Mouse (Mus musculus) ZHBTc4 (cell line): Measurements from ENCODE around the gene 2410015M20Rik.

Source experiments
- DNase-seq: peaks from one replicate; pipeline ENCODE4 v3.0.0-alpha.2; 2011; ENCODE audit warnings: low read depth, low spot score

The 2410015M20Rik gene

DNA sequence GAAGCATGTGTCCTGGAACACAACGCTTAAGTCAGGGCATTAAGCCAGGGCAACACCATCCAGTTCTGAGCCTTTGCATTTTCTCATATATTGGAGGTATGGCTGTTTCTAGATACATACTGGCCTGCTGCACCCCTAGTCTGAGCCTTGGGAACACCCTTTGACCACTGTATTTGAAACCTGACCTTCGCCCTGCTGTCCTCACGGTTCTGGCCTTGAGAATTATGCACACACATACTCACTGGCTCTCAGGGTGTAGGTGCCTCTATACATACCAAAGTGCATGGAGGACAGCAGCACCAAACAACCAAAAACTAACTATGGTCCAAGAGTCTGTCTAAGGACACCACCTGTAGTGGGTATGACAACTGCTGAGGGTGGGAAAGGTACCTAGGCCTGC is 36.6 kb downstream of the 2410015M20Rik start:
- DNase-seq: no peak

DNA sequence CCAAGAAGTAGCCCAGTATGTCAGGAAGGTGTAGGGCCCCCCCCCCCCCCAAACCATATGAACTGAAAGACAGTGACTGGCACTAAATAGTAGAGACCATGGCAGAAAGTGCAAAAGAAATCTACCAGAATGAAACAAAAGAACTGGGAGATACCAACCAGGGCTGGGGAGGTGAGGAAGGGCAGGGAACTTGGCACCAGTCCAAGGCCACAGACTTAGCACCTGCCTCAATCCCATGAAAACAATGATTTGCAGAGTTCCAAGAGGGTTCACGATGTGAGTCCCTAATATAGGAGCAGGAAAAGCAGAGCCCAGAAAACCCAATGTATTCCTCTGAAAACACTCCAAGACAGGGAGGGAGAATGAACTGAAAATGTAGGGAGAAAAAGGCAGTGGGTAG is 37.4 kb downstream of the 2410015M20Rik start:
- no peak for DNase-seq

DNA sequence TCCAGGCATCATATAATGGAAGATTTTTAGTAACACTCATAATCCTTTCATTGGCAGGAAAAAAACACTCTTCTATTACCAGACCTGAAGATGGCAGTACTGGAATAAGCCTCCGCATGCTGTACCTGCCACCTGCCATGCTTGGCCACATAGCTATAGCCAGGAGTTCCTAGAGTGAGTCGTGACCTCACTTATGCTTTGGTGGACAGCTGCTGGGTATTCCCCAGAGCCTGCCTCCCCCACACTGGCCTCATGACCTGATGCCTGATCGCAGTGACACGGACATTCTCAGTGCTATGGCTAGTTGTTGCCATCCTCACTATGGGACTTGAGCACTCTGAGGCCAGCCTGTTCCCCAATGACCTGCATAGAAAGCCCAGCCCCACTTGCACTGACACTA is 39.3 kb downstream of the 2410015M20Rik start:
- DNase-seq: no peak

DNA sequence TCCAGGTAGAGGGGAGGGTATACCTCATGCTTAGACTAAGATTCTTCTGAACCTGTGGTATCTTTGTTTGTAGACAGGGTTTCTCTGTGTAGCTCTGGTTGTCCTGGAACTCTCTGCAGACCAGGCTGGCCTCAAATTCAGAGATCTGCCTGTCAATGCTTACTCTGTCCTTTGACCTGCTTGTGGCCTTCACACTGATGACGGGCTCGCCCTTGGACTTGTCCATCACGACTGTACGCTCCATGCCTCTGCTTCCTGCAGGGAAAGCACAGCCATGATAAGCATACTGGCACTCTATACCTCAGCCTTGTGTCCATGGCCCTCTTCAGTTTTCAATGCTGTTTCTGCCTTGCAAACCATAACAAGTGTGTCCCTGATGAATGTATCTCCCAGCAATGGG is 42.2 kb downstream of the 2410015M20Rik start:
- no peak for DNase-seq

DNA sequence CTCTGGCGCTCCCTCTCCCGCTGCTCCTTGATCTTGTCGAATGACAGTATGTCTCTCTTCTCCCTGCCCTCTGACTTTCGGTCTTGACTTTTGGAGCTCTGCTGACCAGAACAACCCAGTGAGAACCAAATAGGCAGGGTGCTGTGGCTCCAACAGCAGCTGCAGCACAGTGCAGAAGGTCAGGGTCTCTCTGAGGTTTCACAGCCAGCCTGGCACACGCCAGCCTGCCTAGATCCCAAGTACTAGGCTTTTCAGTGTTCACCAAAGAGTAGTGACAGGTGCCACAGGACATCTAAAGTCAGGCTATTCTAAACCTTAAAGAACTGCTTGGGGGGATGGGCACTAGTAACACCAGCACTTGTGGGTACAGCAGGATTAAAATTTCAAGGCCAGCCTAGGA is 42.7 kb downstream of the 2410015M20Rik start:
- no peak for DNase-seq

DNA sequence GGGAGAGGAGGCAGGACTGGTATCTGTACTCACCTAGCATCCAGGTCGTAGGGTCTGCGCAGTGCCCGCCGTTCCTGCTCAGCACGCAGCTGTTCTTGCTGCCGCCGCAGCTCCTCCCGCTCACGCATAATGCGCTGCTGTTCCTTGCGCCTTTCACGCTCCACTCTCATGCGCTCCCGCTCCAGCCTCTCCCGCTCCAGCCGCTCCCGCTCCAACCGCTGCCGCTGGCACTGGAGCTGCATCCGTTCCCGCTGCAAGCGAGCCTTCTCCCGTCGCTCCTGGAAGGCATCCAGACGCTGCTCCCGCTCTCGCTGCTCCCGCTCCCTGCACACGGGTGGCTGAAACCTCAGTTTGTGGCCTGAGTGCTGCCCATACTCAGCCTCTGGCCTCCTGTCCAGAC is 43.3 kb downstream of the 2410015M20Rik start:
- DNase-seq: peak; percentile 51

DNA sequence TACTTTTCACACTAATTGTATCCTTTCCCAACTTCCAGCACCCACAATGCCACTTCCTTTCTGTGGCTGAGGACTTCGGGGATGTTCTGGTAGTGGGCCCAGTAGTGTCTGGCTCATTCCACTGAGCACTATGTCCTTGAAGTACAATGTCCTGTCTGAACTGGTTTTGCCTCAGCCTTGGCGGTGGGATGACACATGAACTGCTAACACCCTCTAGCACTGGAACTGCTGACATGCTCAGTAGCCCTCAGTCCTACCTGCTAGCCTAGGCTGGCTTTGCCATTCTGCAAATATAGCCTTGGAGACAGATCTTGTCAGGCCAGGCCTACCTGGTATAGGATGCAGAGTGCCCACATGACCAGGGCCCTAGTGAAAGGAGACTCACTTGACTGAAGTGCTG is 47.7 kb downstream of the 2410015M20Rik start:
- DNase-seq: no peak

DNA sequence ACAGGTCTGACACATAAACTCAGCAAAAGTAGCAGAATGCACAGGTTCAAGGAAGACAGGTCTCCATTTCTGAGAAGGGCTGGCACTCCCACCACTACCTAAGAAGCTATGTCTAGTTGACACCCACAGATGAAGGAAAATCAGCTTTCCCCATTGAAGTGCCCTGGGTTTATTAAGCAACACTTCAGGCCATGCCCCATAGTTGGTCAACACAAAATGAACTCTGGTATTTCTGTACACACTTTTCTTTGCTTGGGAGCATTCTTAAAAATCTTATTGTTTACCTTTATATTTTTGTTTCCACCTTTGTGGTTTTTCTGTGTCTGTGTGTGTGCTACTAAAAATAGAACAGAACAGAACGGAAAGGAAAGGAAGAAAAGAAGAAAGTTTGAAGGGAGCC is 49.4 kb downstream of the 2410015M20Rik start:
- no peak for DNase-seq

DNA sequence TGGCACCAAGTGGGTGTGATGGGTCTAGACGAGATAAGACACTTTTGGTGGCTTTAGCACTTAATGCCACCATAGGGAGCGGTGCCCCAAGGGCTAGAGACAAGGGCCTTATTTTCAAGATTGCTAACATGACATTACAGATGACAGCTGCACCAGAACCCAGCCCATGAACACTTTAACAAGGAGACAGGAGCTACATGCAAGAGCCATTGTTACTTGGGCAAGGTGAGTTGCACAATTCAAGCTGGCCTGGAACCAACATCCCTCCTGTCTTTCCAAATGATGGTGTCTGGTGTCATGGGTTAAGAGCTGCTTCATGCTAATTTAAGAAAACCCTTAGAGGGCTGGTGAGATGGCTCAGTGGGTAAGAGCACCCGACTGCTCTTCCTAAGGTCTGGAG is 50.2 kb downstream of the 2410015M20Rik start:
- DNase-seq: no peak

DNA sequence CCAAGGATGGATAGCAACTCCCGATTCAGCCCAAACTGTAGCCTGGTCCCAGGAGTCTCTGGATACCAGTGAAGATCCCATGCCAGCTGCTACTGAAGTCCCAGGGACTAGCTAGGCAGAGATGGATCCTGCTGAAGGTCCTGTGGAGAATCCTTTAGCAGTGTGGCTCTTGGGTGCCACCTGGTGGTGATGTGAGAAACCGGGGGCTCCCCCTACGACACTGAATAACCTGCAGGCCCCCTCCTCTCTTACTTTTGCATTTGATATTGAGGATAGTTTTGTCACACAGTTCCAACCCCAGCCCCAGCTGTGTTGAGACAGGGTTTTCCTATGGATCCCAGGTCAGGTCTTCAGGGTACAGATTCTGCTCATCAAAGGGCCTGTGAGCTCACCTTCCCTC is 51.1 kb downstream of the 2410015M20Rik start:
- peak; percentile 77 for DNase-seq
